Mouse (Mus musculus): ENCODE measurements at regions not wholly inside any gene's neighbourhood (a gene's known extent, or its start where the extent isn't known, plus 50 kb on each side); places are given as distances from the start of the nearest gene placed in this dataset.

DNA sequence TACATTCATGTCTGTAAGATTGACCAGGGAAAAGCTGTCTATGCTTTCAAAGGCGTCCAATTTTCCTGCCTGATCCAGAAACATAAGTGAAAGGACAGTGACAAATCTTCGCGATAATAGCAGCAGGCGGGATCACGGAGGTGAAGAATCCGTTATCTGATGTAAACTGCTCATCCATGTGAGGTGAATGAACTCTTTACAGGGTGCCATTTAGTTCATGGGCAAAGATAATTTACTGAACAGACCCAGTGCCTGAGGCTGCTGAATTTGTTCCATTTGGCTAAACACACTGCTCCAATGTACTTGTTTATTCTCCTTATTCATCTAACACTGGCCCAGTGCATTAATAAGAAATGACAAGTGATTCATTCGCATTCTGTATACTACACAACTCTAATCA lies 3534.3 kb upstream of the Lrrc6 start:
- ATAC-seq (ENCODE audit: low TSS enrichment) = no peak

- no peak for ATAC-seq (ENCODE audit: low TSS enrichment)
Measured at GRCm38 (mm10) chr15:70029468-70029867, 3528.8 kb upstream of the Lrrc6 start.

DNA sequence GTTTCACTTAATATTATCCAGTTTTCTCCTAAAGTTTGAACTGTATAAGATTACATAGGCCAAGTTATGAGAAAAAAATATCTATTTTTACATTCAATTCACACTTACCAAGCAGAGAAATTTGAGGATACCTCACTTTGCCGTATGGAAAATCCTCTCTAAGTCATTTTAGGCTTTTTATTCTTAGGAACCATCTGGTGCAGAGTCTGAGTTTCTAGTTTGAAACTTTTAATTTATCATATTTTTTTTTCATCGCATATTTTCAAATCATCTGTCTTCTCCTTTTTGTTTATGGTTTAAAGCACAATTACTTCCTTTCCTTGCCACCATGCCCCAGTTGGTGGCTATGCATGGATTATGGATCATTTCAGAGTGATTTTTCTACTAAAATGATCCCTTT lies 3512.1 kb upstream of the Lrrc6 start:
- ATAC-seq (ENCODE audit: low TSS enrichment) = peak; percentile 96

All from frontal cortex, adult (tissue).